Mouse (Mus musculus): Measurements from ENCODE around the gene Hbb-bh2.

DNA sequence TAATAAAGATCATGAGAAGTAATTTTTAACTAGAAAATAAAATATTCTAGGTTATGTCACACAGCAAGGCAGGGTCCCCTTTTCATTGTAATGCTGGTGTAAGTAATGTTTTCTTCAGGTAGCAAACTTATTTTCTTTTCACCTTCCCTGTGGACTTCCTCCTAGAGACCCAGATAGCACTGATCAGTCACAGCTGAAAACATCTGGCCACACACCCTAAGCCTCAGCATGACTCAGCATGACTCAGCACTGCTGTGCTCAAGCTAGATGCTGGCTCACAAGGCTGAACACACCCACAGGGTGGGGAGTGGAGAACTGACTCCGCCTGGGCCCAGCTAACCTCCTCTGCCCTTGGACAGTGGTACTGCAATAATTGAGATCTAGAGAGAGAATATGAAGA, 20.5 kb upstream of the Hbb-bh2 start:
- TF ChIP-seq POLR2A (IDR thresholded peaks at IDR 0.05; ENCODE audit: borderline replicate concordance, extremely low read depth, insufficient read depth, insufficient read length, poor library complexity, severe bottlenecking) (no peak), CTCF (IDR thresholded peaks at IDR 0.05; ENCODE audit: borderline replicate concordance, extremely low read depth, insufficient read depth, insufficient read length) (no peak)
